Mouse (Mus musculus) yolk sac, embryonic 10.5 days (tissue): ENCODE data around the gene Rab8a.
A peak's percentile ranks its signal among the peaks of the same experiment; 100 is the strongest.

Experiments used
- DNase-seq: peaks from one replicate; pipeline ENCODE4 v3.0.0-alpha.2; 2017; ENCODE audit warnings: low spot score

Gene Rab8a

DNA sequence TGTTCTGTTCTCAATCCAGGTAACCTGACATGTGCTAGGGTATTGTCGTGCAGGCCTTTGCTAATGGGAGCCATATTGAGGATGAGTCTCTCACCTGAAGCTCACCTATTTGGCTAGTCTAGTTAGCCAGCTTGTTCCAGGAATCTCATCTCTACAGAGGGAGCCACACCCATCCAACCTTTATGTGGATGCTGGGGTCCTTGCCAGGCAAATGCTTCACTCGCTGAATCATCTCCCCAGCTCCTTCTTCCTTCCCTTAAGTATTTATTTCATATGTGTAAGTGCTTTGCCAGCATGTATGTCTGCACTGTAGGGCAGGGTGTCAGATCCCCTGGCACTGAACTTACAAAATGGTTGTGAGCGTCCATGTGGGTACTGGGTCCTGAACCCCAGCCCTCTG lies 14.4 kb upstream of the Rab8a start:
- DNase-seq = no peak

DNA sequence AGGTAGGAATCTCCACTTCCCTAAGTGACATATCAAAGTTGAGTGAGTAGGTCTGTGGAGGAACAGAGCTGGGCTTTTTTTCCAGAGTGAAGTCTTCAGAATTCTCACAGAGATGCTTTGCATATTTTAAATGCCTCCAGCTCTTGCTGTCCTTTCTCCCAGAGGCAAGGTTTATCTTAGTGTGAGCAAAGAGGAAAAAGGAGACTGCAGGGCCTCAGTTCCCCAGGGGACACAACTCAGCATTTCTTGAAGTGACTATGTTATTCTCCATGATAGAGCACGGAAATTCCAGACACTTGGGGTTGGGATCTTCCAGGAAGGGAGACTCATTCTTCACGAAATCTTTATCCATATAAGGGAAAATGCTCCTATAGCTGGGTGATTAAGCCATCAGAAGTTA lies 13.7 kb upstream of the Rab8a start:
- no peak for DNase-seq

DNA sequence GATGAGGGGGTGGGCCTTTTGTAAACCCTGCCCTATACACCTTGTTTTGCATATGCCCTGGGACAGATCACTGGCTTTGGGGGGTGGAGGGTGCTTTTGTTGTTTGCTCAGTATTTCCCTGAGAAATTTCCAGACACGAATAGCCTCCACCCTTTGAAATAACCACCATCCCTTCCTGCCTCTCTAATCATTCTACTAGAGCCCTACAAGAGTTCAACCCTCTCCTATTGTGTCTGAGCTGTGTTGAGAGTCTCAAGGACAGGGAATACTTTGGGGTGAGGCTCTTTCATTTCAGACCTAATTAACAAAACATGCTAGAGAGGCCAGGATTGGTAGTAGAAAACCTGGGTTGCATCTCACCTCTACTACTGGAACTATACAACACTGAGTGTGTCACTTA lies 11.9 kb upstream of the Rab8a start:
- no peak for DNase-seq

DNA sequence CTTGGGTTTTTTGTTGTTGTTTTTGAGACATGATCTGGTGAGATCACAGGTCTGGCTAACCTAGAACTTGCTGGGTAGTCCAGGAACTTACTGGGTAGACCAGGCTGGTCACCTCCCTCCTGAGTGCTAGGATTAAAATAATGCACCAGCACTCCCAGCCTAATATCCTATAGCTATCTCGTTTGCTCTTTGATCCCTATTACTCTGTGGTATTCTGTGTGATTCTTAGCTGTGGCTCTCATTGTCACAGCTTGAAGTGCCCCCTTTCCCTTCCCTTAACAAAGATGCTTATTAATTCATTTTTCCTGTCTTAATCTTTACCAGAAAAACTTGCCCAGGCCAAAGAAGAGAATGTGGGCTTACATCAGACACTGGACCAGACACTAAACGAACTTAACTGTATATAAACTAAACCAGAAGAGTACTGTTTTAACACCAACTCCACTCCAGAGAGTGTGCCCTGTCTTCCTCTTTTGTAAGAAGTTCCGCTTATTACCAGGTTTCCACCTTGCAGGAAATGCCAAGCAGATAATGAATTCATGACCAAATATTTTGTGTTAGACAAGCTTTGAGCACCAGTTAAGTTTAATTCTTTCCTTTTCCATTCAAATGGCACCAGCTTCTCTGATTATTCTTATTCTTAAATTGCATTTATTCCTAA lies 9.5 kb upstream of the Rab8a start:
- DNase-seq = no peak

DNA sequence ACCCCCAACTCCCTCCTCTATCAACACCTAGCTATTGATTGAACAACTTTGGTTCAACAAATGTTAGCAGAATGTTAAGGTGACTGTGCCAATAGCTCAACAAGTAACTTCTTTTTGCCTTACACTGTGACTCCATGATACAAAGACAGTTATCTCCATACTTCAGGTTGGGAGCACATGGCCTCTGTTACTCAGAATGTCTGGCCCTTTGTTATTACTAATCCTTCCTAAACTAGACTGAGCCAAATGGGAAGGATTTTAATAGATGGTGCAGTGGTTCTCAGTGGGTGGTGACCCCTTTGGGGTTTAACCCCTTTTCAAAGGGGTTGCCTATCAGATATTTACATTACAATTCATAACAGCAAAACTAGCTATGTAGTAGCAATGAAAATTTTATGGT lies 7.6 kb upstream of the Rab8a start:
- DNase-seq = no peak

DNA sequence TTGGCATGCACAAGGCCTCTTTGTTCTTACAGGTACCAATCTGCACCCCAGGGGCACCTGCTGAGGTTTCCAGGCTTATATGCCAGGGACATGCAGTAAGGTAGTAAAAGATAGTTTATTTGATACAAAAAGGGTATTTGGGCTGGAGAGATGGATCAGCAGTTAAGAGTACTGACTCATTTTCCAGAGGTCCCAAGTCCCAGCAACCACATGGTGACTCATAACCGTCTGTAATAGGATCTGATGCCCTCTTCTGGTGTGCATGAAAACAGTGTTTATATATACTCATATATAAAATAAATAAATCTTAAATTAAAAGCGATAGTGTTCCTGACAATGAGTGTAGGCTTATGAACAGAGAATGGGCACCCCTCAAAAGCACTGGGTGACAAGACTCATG lies 2.9 kb upstream of the Rab8a start:
- DNase-seq = no peak

DNA sequence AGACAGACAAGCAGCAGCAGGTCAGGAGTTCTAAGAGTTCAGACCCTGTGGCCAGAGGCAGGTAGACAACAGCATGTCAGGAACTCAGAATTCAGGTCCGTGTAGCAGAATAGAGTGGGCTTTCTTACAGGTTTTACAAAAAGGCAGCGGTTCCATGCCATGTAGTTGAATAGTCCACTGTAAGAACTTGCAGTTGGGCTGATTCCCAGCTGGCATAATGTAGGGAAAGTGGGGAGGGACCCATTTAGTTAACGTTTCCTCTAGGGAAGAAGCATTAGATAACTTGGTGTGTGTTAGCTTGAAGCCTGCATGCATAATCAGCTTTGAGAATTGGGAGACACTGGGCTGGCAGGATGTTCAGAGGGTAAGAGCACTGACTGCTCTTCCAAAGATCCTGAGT lies 2.3 kb upstream of the Rab8a start:
- DNase-seq = no peak

DNA sequence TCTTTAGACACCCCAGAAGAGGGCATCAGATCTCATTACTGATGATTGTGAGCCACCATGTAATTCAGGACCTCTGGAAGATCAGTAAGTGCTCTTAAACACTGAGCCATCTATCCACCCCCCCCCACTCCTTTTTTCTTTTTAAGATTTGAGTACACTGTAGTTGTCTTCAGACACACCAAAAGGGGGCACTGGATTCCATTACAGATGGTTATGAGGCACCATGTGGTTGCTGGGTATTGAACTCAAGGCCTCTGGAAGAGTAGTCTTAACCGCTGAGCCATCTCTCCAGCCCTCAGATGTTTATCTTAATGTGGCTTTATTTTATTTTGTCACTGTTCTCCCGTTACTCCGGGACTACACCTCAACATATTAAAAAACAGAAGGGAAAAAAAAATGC lies 993 bp upstream of the Rab8a start:
- no peak for DNase-seq

DNA sequence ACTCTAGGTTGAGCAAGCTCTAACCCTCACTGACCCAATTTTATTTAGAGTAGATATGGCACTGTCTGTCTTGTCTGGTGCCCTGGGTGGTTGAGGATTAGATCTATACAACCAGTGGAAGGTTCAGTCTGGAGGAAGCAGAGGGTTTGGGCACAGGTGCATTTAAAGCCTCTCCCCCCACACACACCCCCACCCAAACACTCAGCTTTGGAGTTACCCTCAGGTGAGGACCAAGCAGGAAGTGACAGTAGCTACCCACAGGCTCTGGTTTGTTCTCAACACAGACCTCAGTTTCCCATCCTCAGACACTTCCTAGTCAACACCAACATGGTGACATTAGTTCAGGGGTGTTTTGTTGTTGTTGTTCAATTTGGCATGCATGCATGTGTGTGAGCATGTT lies 1.8 kb downstream of the Rab8a start:
- no peak for DNase-seq

DNA sequence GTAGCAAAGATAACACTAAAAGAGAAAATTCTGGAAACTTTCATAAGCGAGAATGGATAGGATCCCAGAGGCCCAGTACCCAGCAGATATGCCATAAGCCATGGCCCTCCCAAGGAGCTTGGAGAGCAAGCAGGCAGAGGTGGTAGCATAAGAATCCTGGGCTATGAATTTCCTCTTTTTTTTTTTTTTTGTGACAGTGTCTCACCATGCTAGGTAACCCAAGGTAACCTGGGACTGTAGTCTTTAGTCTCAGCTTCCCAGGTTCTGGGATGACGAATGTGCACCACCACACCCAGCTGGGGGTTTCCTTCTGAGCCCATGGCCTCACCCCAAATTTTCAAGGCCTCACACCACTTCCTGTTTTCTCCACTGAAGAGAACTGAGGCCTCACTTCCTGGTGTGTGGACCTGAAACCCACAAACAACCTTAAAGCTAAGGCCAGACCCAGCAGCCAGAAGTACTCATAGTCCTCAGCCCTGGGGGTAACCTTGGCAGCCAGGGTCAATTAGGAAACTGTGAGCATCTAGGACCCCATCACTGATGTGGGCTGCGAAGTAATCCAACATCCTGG lies 8.2 kb downstream of the Rab8a start:
- DNase-seq = no peak

DNA sequence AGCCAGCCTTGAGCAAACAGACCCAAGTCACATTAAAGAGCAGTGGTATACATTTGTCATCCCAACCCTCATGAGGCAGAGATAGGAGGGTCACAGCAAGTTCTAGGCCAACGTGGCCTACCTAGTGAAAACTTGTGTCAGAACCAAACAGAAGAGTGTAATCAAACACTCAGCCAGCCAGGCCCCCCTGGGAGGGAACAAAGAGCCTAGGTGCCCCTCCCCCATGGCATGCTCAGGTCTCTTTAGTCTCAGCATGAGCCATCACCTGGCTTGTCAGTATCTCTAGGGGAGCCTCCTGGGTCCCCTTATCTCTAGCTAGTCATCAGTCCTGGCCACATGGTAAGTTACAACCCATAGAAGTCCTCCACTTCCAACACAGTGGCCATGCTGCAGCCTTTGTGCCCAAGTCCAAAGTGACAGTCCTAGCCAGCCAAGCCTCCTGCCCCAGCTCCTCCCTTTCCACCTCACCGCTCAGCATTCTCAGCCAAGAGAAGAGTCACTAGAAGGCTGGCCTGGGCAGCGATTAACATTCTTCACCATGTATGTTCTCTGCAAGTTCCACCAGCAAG lies 8.8 kb downstream of the Rab8a start:
- peak; percentile 76 for DNase-seq

DNA sequence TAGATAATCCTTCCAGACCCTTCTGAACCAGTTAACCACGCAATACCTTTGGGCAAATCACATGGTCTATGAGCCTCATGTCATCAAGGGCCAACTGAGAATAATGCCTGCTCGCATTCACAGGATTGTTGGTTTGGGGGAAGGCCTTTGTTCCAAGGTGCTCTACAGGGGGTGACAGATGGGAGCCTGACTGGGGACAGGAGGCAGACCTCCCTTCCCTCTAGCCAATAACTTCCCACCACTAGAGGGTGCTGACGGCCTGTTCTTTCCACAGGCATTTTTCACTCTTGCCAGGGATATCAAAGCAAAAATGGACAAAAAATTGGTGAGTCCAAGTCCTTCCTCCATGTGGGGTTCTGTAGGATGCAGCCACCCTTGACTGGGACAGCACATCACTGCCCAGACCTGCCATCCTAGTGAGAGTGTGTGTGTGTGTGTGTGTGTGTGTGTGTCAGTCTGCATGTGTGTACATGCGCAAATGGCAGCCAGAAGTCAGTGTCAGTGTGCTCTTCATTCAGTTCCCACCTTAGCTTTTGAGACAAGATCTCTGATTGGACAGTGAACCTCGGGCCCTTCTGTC lies 16.4 kb downstream of the Rab8a start:
- DNase-seq = peak; percentile 22

DNA sequence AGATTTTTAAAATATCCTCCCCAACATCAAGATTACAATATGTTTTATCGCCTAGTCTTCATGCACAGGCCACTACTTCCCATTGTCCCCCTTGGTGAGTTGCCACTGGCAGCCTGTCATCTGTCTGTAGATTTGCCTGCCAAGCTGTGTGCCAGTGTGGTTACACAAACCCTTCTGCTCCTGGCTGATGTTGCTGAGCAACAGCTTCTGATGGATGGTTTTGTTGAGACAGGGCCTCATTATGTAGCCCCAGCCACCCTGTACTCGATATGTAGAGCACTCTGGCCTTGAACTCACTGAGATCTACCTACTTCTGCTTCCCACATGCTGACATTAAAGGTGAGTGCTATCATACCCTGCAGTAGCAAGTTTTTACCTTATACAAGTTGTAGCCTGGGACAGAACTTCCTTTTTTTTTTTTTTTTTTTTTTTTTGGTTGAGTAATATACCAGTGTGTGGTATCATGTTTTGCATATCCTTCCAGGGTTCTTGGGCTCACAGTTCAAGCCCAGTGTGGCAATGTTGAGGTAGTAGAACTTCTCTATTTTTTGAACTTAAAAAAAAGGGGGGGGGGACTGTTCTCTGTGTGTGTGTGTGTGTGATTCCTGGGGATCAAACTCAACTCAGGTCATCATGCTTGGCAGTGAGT lies 22.7 kb downstream of the Rab8a start:
- DNase-seq = no peak

DNA sequence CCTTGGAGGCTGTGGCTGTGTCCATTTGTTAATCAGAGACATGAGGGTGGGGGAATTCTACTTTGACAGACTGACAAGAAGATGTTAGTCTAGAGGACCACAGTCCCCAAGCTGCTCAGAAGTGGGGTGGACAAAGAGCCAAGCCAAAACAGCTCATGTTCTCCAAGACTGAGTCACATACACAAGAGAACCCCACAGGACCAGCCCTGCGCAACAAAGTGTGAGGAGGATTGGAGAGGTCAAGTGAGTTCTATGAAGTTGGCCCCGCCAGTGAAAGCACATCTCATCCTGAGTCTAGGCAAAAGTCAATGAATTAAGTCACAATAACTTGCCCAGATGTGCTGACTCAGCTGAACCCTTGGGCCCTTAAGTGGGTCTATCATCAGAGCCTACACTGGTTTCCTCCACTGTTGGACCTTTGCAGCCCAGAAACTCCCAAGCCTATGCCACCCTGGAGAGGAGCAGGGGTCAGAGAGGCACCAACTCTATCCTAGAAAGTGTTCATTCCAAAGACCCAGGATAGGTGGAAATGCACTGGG lies 26.9 kb downstream of the Rab8a start:
- no peak for DNase-seq

DNA sequence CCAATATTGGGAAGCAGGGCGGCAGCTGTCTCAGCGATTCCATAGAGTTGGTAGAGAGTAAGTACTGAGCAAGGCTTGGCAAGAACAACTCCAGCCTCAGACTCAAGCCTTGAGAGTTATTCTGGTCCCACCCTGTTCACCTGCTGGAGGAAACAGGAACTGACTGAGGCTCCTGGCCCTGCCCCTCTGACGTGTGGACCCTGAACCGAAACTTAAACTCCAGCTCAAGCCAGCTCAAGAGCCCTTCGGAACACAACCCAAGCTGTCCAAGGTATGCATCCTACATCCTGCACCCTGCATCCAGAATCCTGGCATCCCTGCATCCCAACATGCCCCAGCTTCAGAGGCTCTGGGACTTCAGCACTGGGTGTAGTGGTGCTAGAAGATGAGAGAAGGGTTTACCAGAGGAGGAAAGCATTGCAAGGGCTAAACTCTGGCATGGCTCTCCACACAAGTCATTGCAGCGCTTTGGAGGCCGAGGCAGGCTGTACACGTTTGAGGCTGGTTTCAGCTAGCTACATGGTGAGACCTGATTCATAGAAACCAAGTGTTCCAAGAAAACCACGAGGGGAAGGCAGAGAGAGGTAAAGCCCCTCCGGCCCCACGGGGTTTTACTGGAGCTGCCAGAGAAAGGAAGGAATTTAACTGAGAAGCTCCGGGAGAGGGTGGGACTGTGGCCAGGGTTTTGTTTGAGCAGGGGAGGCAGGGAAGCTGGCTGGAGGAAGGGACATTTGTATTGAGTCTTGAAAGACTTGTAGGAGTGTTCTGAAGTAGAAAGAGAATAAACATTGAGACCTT lies 28.6 kb downstream of the Rab8a start, which contains the start of gene Hsh2d:
Gene Hsh2d (plus strand): TSS at position 222 of the 798 bp plus-strand sequence.
- peak; percentile 7 for DNase-seq

DNA sequence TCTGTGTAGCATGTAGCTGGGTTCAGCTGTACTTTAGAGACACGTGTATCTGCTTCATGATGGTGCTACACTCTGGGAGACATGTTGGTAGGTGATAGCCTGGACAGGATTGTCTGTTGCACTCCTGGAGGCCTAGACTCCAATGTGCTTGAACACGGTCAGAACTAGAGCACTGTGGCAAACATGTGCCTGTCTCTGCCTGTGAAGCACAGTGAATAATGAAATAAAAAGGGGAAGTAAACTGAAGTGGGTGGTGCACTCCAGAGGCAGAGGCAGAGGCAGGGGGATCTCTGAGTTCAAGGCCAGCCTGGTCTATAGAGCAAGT lies 29.2 kb downstream of the Rab8a start:
- no peak for DNase-seq

DNA sequence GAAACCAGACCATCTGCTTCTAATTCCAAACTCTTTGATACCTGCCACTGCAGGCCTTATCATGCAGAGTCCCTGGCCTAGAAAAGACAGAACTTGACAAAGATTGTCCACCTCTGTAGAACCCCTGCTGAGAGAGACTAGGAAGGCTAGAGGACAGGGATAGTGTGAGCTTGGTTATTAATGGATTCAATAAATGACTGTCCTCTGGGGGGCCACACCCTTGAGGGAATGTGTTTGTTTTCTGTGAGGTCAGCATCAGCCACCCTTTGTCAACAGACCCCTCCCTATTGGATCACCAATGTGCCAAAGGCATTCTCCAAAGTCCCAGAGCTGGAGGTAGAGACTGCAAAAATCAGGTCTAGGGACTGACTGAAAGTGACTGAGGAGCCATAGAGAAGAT lies 31.1 kb downstream of the Rab8a start:
- no peak for DNase-seq

DNA sequence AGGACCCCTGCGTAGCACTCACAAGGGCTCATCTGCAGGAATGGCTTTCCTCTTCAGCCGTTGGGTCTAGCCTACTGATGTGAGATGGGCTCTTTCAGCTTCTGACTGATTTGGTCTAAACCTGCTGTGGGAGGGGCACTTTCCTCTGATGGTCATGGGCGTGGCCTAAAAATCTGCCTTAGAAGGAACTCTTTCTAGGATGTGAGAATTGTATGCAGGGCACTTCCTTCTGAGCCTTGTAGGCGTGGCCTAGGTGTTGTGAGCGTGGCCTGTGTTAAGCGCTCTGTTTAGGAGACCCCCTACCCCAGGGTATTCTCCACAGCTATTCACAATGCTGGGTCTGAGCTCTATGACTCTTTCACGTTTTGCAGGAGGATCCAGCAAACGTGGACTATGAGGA lies 37.0 kb downstream of the Rab8a start:
- DNase-seq = no peak

DNA sequence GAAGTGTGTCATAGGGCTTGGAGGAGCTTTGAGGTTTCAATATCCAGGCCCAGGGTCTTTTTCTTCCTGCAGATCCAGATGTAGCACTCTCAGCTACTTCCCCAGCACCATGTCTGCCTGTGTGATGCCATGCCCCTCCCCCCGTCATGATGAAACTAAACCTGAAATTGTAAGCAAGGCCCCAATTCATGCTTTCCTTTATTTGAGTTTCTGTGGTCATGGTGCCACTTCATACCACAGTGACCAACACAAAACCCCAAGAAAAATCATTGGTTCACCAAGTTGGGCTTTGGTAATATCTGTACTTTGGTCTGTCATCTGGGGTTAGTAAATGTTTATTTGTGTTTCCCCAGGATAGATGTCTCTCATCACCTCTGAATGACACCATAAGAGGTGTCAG lies 47.6 kb downstream of the Rab8a start:
- DNase-seq = no peak

DNA sequence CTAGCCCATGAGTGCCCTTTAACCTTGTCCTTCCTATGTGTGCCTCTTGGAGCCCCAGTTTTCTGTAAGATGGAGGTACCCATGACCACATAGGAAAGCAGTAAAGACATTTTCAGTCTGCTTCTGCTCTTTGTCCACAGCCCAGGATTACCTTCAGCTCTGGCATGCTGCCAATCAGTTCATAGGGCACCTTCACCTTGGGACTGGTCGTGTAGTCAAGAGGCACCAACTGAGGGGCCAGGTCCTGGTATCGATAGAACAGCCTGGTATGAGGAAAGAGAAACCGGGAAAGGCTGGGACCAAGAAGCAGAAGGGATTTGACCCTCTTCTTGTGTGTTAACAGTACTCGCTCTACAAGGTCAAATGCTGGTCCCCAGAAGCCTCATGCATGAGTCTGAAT lies 49.2 kb downstream of the Rab8a start:
- DNase-seq = no peak

DNA sequence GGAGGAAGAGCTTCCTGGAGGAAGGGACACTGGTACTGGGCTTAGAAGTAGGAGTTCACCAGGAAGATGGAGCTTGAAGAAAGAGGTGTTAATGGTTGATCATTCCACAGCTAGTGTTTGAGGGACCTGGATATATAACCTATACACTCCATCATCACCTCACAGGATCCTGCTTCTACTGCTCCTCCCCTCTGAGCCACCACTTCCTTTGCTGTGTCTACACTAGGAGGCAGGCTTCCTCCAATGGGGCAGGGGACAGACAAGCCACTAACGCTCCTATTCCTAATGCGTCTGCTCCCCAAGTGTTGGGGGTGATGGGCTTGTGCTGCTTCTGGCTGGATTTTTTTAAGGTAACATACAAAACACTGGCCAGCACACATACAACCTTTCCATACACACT lies 49.7 kb downstream of the Rab8a start:
- no peak for DNase-seq

DNA sequence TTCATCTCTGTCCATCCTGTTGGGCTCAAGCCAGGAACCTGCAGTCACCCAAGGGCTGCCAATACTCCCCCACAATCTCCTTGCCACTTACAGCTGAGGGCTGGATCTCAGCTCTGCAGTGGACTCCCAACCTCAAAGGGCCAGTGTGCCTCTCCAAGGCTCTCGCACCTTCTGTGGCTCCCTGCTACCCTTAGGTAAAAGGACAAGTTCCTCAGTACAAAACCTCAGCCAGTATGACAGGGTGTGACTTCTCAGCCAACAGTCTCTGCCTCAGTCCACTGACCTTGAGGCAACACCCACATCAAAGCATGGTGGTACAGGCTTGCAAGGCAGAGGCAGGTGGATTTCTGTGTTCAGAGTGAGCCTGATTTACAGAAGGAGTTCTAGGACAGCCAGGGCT lies 50.8 kb downstream of the Rab8a start:
- no peak for DNase-seq
